Mouse (Mus musculus) heart, postnatal 10 days (tissue): Measurements from ENCODE around the gene Tmem115. TPM values are rescaled to one million over a fixed set of nuclear protein-coding genes. Genes with fewer than 3 reads are reported as not detected.

Source experiments
- DNase-seq, 2 experiments: peaks; one replicate each; pipeline ENCODE4 v3.0.0; 2021
- intact Hi-C: fragments of 180-260 bp; cut with DNase I; formaldehyde crosslinking; loops from one replicate; pipeline ENCODE4 v1.15.1; 2025
- total RNA-seq, 2 experiments: library from RNA; stranded (reverse); gene quantifications; 2 replicates each; pipeline ENCODE4 v1.2.3; 2021

Gene Tmem115
- total RNA-seq, 2 experiments from 2014 or later, result 25.0 to 26.5 TPM

DNA sequence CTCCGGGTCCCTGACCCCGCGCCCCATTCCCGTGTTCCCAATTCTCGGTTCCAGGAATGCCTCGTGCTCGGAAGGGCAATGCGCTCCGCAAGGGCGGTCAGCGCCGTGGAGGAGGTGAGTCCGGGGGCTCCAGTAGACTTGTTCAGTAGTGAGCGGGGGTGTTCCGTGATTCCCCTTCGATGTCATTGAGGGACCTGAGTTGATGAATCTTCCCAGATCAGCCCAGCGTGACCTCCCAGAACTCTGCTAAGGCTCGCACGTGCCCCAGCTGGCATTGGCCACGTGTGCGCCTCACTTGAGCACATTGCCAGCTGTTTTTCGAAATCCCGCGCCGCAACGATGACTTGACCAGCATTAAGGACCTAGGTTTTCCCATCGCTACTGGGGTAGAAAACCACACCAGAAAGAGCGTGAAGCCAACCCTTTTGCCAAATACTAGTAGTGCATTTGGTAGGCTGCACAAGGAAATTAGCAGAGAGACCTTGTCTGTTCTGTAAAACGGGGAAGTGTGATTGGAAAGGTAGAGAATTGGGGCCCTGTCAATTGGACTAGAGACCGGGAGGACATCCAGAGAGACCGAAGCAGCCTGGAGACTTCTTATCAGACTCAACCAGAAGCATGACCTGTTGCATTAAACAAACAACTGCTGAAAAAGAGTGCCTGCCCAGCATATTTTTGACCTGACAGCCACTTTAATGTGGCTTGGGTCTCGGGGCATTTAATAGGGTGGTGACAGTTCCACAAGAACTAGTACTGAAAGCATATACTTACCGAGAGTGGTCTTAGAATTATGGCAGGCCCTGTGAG is 54.3 kb downstream of the Tmem115 start:
- intact Hi-C loops, result no loop called here
- peak in 1 of 2 experiments; percentile 74 for DNase-seq

Other genes with a start within 250 kb of the Tmem115 start
- gene Mapkapk3, start 244.1 kb upstream of the Tmem115 start, total RNA-seq, result 10 to 100 TPM; 22.1 to 23.3 TPM
- gene Cish, start 237.9 kb upstream of the Tmem115 start, total RNA-seq, result 100 to 1,000 TPM; 212 to 269 TPM
- gene Hemk1, start 195.6 kb upstream of the Tmem115 start, total RNA-seq, result 10 to 100 TPM; 16.8 to 17.0 TPM
- 10 to 100 TPM in 1 of 2 experiments, 1 to 10 TPM in 1; 8.9 to 11.4 TPM for gene 6430571L13Rik, start 193.3 kb upstream of the Tmem115 start, total RNA-seq
- 10 to 100 TPM in 1 of 2 experiments, 1 to 10 TPM in 1; 7.3 to 13.2 TPM for gene Cacna2d2, start 134.3 kb upstream of the Tmem115 start, total RNA-seq
- gene Cyb561d2, start 8.2 kb downstream of the Tmem115 start, total RNA-seq, result 1 to 10 TPM; 5.5 to 6.2 TPM
- 10 to 100 TPM; 12.9 to 16.7 TPM for gene Nprl2, start 8.3 kb downstream of the Tmem115 start, total RNA-seq
- gene Zmynd10, start 13.4 kb downstream of the Tmem115 start, total RNA-seq, result not detected
- gene Rassf1, start 17.6 kb downstream of the Tmem115 start, total RNA-seq, result 10 to 100 TPM; 28.8 to 32.0 TPM
- gene Tusc2, start 29.3 kb downstream of the Tmem115 start, total RNA-seq, result 10 to 100 TPM; 25.7 to 26.8 TPM
- 10 to 100 TPM; 47.0 to 56.0 TPM for gene Hyal2, start 34.0 kb downstream of the Tmem115 start, total RNA-seq
- 1 to 10 TPM; 3.9 to 5.7 TPM for gene Hyal1, start 43.0 kb downstream of the Tmem115 start, total RNA-seq
- 10 to 100 TPM; 13.0 to 16.2 TPM for gene Naa80, start 44.9 kb downstream of the Tmem115 start, total RNA-seq
- under 1 TPM; 0.41 to 0.79 TPM for gene Hyal3, start 46.9 kb downstream of the Tmem115 start, total RNA-seq
- gene Ifrd2, start 53.7 kb downstream of the Tmem115 start, total RNA-seq, result 10 to 100 TPM; 36.9 to 40.7 TPM
- gene Sema3b, start 75.3 kb downstream of the Tmem115 start, total RNA-seq, result 10 to 100 TPM; 15.4 to 17.3 TPM
- 100 to 1,000 TPM; 422 to 478 TPM for gene Gnai2, start 101.4 kb downstream of the Tmem115 start, total RNA-seq
- gene Slc38a3, start 135.6 kb downstream of the Tmem115 start, total RNA-seq, result 10 to 100 TPM; 20.5 to 22.6 TPM
- not detected for gene Gnat1, start 145.8 kb downstream of the Tmem115 start, total RNA-seq
- gene Sema3f, start 176.5 kb downstream of the Tmem115 start, total RNA-seq, result 10 to 100 TPM; 19.4 to 22.2 TPM
- gene Rbm5, start 237.1 kb downstream of the Tmem115 start, total RNA-seq, result 10 to 100 TPM; 57.8 to 66.6 TPM